Mouse (Mus musculus) hindbrain, embryonic 16.5 days (tissue): ENCODE results near the gene Spp2. TPM values are rescaled to one million over a fixed set of nuclear protein-coding genes. Genes with fewer than 3 reads are reported as not detected.

Experiments
- ATAC-seq: fragments of 200-750 bp; cut with Nextera tagmentation; 2 replicates; pipeline ENCODE4 v1.8.0; 2017; ENCODE audit warnings: moderate TSS enrichment, moderate library complexity
- H3K27ac ChIP-seq: fragments of 300-500 bp; sonication (generic); 2 replicates; pipeline ENCODE4 v1.5.1; 2014; ENCODE audit warnings: low read depth, mild to moderate bottlenecking, control low read depth, low read length, moderate library complexity
- H3K27me3 ChIP-seq: fragments of 300-500 bp; sonication (generic); replicated peaks from 2 replicates; pipeline ENCODE4 v1.6.1; 2014; ENCODE audit warnings: low read length; ENCODE audit not compliant: control insufficient read depth, insufficient read depth
- H3K36me3 ChIP-seq: fragments of 300-500 bp; sonication (generic); 2 replicates; pipeline ENCODE4 v1.6.1; 2014; ENCODE audit warnings: mild to moderate bottlenecking, low read length, moderate library complexity, mixed read lengths; ENCODE audit not compliant: control insufficient read depth, insufficient read depth
- H3K4me1 ChIP-seq: fragments of 300-500 bp; sonication (generic); 2 replicates; pipeline ENCODE4 v1.6.1; 2014; ENCODE audit warnings: low read depth, low read length; ENCODE audit not compliant: control insufficient read depth, insufficient read depth
- H3K4me2 ChIP-seq: fragments of 300-500 bp; sonication (generic); 2 replicates; pipeline ENCODE4 v1.6.1; 2014; ENCODE audit warnings: mild to moderate bottlenecking, low read length, control low read depth, moderate library complexity
- H3K4me3 ChIP-seq: fragments of 300-500 bp; sonication (generic); 2 replicates; pipeline ENCODE4 v1.5.1; 2014; ENCODE audit warnings: mild to moderate bottlenecking, low read length, control low read depth, moderate library complexity
- H3K9ac ChIP-seq: fragments of 300-500 bp; sonication (generic); 2 replicates; pipeline ENCODE4 v1.6.1; 2014; ENCODE audit warnings: low read depth, mild to moderate bottlenecking, control low read depth, low read length, moderate library complexity
- H3K9me3 ChIP-seq: fragments of 300-500 bp; sonication (generic); 2 replicates; pipeline ENCODE4 v1.6.1; 2014; ENCODE audit warnings: mild to moderate bottlenecking, low read length, moderate library complexity; ENCODE audit not compliant: control insufficient read depth
- WGBS: fragments of 180-500 bp; shearing (Covaris S2); extraction: QIAGEN DNeasy Blood & Tissue Kit; methylation state at CpG from one replicate; pipeline ENCODE4 v1.1.7; 2014; 5-methylcytosine and 5-hydroxymethylcytosine counted together
- polyA plus RNA-seq: library from polyadenylated mRNA; unstranded; fragments of >200 nt; fragmentation: Nextera tagmentation; extraction: Ambion mirVana; gene quantifications from 2 replicates; pipeline ENCODE4 v1.2.1, GENCODE M21; 2015

Spp2 gene
- polyA plus RNA-seq, 1 experiment from 2014 or later, result 0.28 TPM

DNA sequence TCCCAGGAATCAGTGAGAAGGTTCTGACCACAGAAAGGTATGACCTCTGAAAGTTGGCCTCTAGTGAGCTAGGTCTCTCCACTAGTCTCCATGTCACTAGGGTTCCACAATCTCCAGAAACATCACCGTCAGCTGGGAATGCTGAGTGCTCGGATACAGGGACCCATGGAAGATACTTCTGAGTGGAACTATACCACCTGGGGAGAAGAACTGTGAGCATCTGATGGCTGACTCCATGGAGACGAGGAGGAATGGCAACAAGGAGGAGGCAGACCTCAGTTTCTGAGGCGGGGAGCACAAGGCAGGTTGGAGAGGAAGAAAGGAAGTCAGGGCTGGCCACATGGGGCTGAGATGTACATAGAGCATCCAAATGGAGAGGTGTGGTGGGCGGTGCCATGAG lies 52.9 kb downstream of the Spp2 start:
- Histone ChIP-seq H3K4me3 (no peak overlapping the region), H3K27me3 (no peaks in the 10 kb centered on the region), H3K9me3 (no peaks in the 10 kb centered on the region), H3K4me2 (no peak overlapping the region), H3K27ac (no peak overlapping the region), H3K36me3 (no peaks in the 10 kb centered on the region), H3K9ac (no peak overlapping the region), H3K4me1 (peaks cover 2% of the 10 kb centered on the region; the same call in 1 of the 2 replicates)
- no peak for ATAC-seq
- WGBS, result 71% methylated on average over 5 of the region's 5 CpGs

- peaks cover 2% of the 10 kb centered on the region; the same call in 1 of the 2 replicates for H3K4me1 ChIP-seq
- 0 out of 2 replicates have a peak overlapping the region, but pooled peaks have one; percentile 20 for H3K27ac ChIP-seq
- WGBS, result 17% methylated on average over 1 of the region's 1 CpGs
- H3K9ac ChIP-seq, result no peak overlapping the region
- no peak overlapping the region for H3K4me2 ChIP-seq
- no peak for ATAC-seq
- no peaks in the 10 kb centered on the region for H3K36me3 ChIP-seq
- H3K27me3 ChIP-seq, result no peaks in the 10 kb centered on the region
- H3K9me3 ChIP-seq, result no peaks in the 10 kb centered on the region
- no peak overlapping the region for H3K4me3 ChIP-seq
Observed at GRCm38 (mm10) chr1:88461096-88461495, 54.3 kb downstream of the Spp2 start.

- Histone ChIP-seq H3K9ac (no peak overlapping the region), H3K4me1 (no peaks in the 10 kb centered on the region), H3K27ac (no peak overlapping the region), H3K4me2 (no peak overlapping the region), H3K4me3 (no peak overlapping the region), H3K27me3 (no peaks in the 10 kb centered on the region), H3K36me3 (no peaks in the 10 kb centered on the region), H3K9me3 (no peaks in the 10 kb centered on the region)
- 0 out of 2 replicates have a peak, but pooled peaks have one; percentile 35 for ATAC-seq
- 33% methylated on average over 6 of the region's 6 CpGs for WGBS
Observed at GRCm38 (mm10) chr1:88462484-88462883, 55.7 kb downstream of the Spp2 start.

DNA sequence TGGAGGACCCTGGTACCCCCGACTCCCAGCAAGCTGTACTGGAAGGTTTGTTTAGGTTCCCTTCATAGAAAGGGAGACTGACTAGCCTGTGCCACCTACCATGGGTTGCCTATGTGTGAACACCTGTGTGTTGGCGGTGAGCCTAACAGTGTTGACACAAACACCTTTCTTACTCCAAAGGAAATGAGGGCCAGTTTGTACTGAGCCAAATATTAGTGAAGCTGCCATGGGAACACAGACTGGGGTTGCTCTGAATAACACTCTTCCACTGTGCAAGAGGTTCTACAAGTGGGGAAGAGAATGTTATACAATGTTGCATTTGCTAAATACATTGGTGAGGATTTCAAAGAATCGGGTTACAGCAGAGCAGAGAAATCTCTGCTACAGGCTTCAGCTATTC lies 56.5 kb downstream of the Spp2 start:
- Histone ChIP-seq H3K9me3 (no peaks in the 10 kb centered on the region), H3K27ac (no peak overlapping the region), H3K27me3 (no peaks in the 10 kb centered on the region), H3K4me1 (no peaks in the 10 kb centered on the region), H3K9ac (no peak overlapping the region), H3K4me3 (no peak overlapping the region), H3K4me2 (no peak overlapping the region), H3K36me3 (no peaks in the 10 kb centered on the region)
- 91% methylated on average over 3 of the region's 3 CpGs for WGBS
- no peak for ATAC-seq

GRCm38 (mm10) chr1:88464109-88464905 lies 57.5 kb downstream of the Spp2 start:
- no peak for ATAC-seq
- Histone ChIP-seq H3K9ac (no peak overlapping the region), H3K4me3 (no peak overlapping the region), H3K4me2 (no peak overlapping the region), H3K36me3 (no peaks in the 10 kb centered on the region), H3K4me1 (no peaks in the 10 kb centered on the region), H3K9me3 (no peaks in the 10 kb centered on the region), H3K27me3 (no peaks in the 10 kb centered on the region), H3K27ac (no peak overlapping the region)
- WGBS, result 78% methylated on average over 6 of the region's 6 CpGs

- Histone ChIP-seq H3K27me3 (no peaks in the 10 kb centered on the region), H3K36me3 (no peaks in the 10 kb centered on the region), H3K27ac (no peak overlapping the region), H3K4me1 (no peaks in the 10 kb centered on the region), H3K4me2 (no peak overlapping the region), H3K9me3 (no peaks in the 10 kb centered on the region), H3K9ac (no peak overlapping the region), H3K4me3 (no peak overlapping the region)
- WGBS, result 72% methylated on average over 4 of the region's 4 CpGs
- ATAC-seq, result peak; percentile 34; the same call in 1 of the 2 replicates
Observed at GRCm38 (mm10) chr1:88465722-88466121, 59.0 kb downstream of the Spp2 start.

DNA sequence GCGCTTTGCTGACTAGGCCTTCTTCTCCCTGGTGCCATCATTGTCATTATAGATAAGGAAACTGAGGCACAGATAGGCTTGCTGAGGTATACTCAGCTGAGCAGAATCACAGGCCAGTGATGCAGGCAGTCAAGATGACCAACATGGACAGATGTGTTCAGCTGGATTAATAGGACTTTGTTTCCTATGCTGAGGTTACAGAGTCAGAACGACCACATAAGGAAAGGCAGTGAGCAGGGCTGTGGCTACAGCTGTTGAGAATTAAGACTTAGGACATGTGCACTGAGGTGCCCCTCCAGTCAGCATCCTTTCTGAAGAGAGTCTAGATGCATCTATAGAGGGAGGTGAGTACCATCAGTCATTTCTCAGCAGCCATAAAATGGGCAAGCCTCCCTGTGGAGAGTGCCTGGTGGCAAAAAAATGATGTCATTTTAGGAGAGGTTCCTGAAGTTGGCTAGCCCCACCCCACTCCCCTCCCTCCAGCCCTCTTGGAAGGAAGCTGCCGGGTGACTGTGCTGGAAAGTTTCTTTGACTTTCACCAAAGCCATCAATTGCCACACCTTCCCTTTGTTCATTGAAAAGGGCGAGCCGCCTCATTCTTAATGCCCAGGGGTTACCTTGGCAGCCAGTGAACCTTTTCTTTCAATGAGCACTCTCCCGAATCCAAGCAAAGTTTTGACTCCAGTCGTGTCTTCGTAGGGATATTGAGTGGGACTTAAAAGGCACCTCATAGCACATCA lies 59.7 kb downstream of the Spp2 start:
- Histone ChIP-seq H3K4me3 (no peak overlapping the region), H3K4me2 (no peak overlapping the region), H3K27me3 (no peaks in the 10 kb centered on the region), H3K36me3 (no peaks in the 10 kb centered on the region), H3K27ac (no peak overlapping the region), H3K9ac (no peak overlapping the region), H3K4me1 (no peaks in the 10 kb centered on the region), H3K9me3 (no peaks in the 10 kb centered on the region)
- ATAC-seq, result no peak
- WGBS, result 73% methylated on average over 8 of the region's 8 CpGs

DNA sequence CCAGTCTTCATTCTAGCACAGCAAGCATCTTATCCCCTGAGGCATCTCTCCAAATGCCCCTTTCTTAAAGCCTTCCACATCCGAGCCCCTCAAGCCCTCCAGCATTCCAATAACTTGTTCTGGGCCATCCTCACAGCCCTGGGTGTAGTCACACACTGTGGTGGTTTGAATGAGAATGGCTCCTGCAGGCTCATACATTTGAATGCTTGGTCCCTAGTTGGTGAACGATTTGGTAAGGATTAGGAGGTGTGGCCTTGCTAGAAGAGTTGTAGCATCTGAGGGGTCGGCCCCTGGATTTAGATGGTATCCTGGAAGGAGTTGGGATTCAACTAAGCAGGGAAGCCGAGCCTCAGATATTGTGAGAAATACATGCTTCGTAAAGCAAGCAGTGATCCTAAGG lies 61.1 kb downstream of the Spp2 start:
- Histone ChIP-seq H3K36me3 (no peaks in the 10 kb centered on the region), H3K27ac (no peak overlapping the region), H3K4me2 (no peak overlapping the region), H3K27me3 (no peaks in the 10 kb centered on the region), H3K9ac (no peak overlapping the region), H3K4me3 (no peak overlapping the region), H3K4me1 (peaks cover 2% of the 10 kb centered on the region; the same call in 1 of the 2 replicates), H3K9me3 (no peaks in the 10 kb centered on the region)
- 82% methylated on average over 5 of the region's 5 CpGs for WGBS
- no peak for ATAC-seq

DNA sequence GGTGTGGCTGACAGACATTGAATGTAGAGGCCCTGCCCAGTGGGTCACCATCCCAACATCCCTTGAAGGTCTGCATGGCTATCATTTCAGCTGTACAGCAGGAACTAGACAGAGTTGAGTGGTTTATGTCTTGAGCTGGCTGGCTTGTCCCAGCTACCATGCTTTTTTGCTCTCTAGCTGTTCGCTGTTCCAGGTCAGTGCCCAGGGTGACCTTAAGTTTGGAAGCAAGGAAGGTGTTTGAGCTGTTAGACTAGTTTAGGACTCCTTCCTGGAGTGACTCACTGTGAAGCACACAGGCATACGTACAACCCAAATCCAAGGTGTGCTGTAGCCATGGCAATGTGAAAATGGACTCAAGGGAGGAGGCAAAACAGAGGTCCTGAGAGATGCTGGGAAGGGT lies 61.6 kb downstream of the Spp2 start:
- Histone ChIP-seq H3K4me3 (no peak overlapping the region), H3K9me3 (no peaks in the 10 kb centered on the region), H3K27ac (no peak overlapping the region), H3K36me3 (no peaks in the 10 kb centered on the region), H3K4me2 (no peak overlapping the region), H3K4me1 (peaks cover 2% of the 10 kb centered on the region; the same call in 1 of the 2 replicates), H3K9ac (no peak overlapping the region), H3K27me3 (no peaks in the 10 kb centered on the region)
- WGBS, result 92% methylated on average over 2 of the region's 2 CpGs
- ATAC-seq, result no peak
